Mouse (Mus musculus): ENCODE measurements around the gene Btn2a2.
A peak's percentile ranks its signal among the peaks of the same experiment; 100 is the strongest.

Gene Btn2a2

GRCm38 (mm10) chr13:23521703-23522102 is 33.0 kb upstream of the Btn2a2 start:
- DNase-seq (ENCODE audit: low spot score in 2 of 2), result peak in 1 of 2 experiments; percentile 86

GRCm38 (mm10) chr13:23519416-23519815 is 30.8 kb upstream of the Btn2a2 start:
- DNase-seq (ENCODE audit: low spot score in 2 of 2), result peak in 1 of 2 experiments; percentile 89

GRCm38 (mm10) chr13:23518885-23519284 is 30.2 kb upstream of the Btn2a2 start:
- peak; percentile 52 to 92 for DNase-seq (ENCODE audit: low spot score in 2 of 2)

GRCm38 (mm10) chr13:23518295-23518603 is 29.6 kb upstream of the Btn2a2 start:
- no peak for DNase-seq (ENCODE audit: low spot score in 2 of 2)

GRCm38 (mm10) chr13:23517603-23518294 is 29.1 kb upstream of the Btn2a2 start:
- DNase-seq (ENCODE audit: low spot score in 2 of 2), result peak; percentile 62 to 97

- peak in 1 of 2 experiments; percentile 78 for DNase-seq (ENCODE audit: low spot score in 2 of 2)
Observed at GRCm38 (mm10) chr13:23516822-23517602, 28.4 kb upstream of the Btn2a2 start.

GRCm38 (mm10) chr13:23515826-23516620 is 27.4 kb upstream of the Btn2a2 start:
- no peak for DNase-seq (ENCODE audit: low spot score in 2 of 2)

GRCm38 (mm10) chr13:23515281-23515680 is 26.6 kb upstream of the Btn2a2 start:
- DNase-seq (ENCODE audit: low spot score in 2 of 2), result no peak

- no peak for DNase-seq (ENCODE audit: low spot score in 2 of 2)
Observed at GRCm38 (mm10) chr13:23513517-23513916, 24.9 kb upstream of the Btn2a2 start.

GRCm38 (mm10) chr13:23510127-23510526 is 21.5 kb upstream of the Btn2a2 start:
- DNase-seq (ENCODE audit: low spot score in 2 of 2), result no peak

- DNase-seq (ENCODE audit: low spot score in 2 of 2), result no peak
Observed at GRCm38 (mm10) chr13:23506819-23507515, 18.3 kb upstream of the Btn2a2 start.

GRCm38 (mm10) chr13:23506351-23506750 is 17.7 kb upstream of the Btn2a2 start:
- DNase-seq (ENCODE audit: low spot score in 2 of 2), result no peak

- DNase-seq (ENCODE audit: low spot score in 2 of 2), result no peak
Observed at GRCm38 (mm10) chr13:23505662-23506345, 17.1 kb upstream of the Btn2a2 start.

- DNase-seq (ENCODE audit: low spot score in 2 of 2), result peak in 1 of 2 experiments; percentile 77
Observed at GRCm38 (mm10) chr13:23503797-23504196, 15.1 kb upstream of the Btn2a2 start.

- DNase-seq (ENCODE audit: low spot score in 2 of 2), result no peak
Observed at GRCm38 (mm10) chr13:23502916-23503315, 14.3 kb upstream of the Btn2a2 start.

- no peak for DNase-seq (ENCODE audit: low spot score in 2 of 2)
Observed at GRCm38 (mm10) chr13:23502031-23502567, 13.4 kb upstream of the Btn2a2 start.

GRCm38 (mm10) chr13:23501511-23501910 is 12.9 kb upstream of the Btn2a2 start:
- no peak for DNase-seq (ENCODE audit: low spot score in 2 of 2)

- DNase-seq (ENCODE audit: low spot score in 2 of 2), result peak in 1 of 2 experiments; percentile 86
Observed at GRCm38 (mm10) chr13:23500424-23501200, 12.0 kb upstream of the Btn2a2 start.

GRCm38 (mm10) chr13:23499943-23500342 is 11.3 kb upstream of the Btn2a2 start:
- DNase-seq (ENCODE audit: low spot score in 2 of 2), result no peak

GRCm38 (mm10) chr13:23498653-23499052 is 10.0 kb upstream of the Btn2a2 start:
- no peak for DNase-seq (ENCODE audit: low spot score in 2 of 2)

Data from left cerebral cortex, adult 9 months (tissue).